Mouse (Mus musculus): ENCODE results near the gene Abr.

DNA sequence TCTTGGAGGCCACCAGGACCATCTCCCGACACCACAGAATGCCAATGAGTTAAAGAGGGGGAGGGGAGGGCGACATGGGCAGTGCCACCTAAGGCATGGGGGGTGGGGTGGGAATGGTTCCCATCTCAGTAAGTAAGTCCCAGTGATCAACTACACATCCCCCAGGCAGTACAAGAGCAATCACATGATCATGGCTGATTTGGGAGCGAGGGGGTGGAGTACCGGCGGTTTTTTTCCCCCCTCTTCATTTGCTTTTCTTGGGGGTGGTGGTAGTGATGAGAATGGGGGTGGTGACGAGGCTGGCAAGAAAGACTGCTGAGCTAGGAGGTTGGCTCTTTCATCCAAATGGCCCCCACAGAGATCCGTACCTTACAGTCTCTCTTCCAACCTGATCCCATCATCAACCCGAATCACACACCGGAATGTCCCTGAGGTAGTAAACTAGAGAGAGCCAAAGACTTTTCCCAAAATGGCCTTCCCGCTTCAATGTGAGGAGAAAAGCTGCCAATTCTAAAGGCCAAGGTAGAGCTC lies 51.8 kb downstream of the Abr start:
- TF ChIP-seq GATA1 (IDR thresholded peaks at IDR 0.05; ENCODE audit: borderline replicate concordance, low read length) (no peak), FLI1 (IDR thresholded peaks at IDR 0.05; ENCODE audit: low read length) (no peak)

All from megakaryocyte, embryonic 14.5 days (primary cell).